Mouse (Mus musculus): ENCODE data around the gene U2af2. TPM values are rescaled to one million over a fixed set of nuclear protein-coding genes. Genes with fewer than 3 reads are reported as not detected.

Gene U2af2
- polyA plus RNA-seq, 2 experiments: 52.2 to 132 TPM

DNA sequence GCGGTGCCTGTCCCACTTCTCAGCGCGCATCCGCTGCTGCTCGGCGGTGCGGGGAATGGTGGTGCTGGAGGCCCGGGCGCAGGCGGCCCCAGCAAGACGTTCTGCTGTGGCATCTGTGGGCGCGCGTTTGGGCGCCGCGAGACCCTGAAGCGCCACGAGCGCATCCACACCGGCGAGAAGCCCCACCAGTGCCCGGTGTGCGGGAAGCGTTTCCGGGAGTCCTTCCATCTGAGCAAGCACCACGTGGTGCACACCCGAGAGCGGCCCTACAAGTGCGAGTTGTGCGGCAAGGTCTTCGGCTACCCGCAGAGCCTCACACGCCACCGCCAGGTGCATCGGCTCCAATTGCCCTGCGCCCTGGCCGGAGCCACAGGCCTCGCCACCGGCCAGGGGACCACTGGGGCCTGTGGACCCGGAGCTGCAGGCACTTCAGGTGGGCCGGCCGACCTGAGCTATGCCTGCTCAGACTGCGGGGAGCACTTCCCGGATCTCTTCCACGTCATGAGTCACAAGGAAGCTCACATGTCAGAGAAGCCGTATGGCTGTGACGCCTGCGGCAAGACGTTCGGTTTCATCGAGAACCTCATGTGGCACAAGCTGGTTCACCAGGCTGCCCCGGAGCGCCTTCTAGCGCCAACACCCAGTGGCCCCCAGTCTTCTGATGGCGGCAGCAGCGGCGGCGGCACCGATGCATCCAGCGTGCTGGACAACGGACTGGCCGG lies 31.2 kb upstream of the U2af2 start:
- 93% methylated on average over 63 of the region's 63 CpGs for WGBS (ENCODE audit: insufficient replicate concordance)
- no peak for TF ChIP-seq CTCF (IDR thresholded peaks at IDR 0.05; ENCODE audit: low read depth)
- ATAC-seq (ENCODE audit: insufficient read depth): no peak
- DNase-seq (ENCODE audit: low read depth in 3 of 3, low spot score in 3 of 3): no peak
- no peaks in the 10 kb centered on the region for H3K27me3 ChIP-seq (ENCODE audit: control insufficient read depth, insufficient read depth, low read length)
- H3K27ac ChIP-seq: no peak overlapping the region
- H3K4me1 ChIP-seq (replicated peaks; ENCODE audit: control insufficient read depth in 2 of 2, insufficient read depth in 2 of 2, low read length in 1 of 2): no peaks in the 10 kb centered on the region
- H3K36me3 ChIP-seq (replicated peaks; ENCODE audit: control insufficient read depth, insufficient read depth, low read depth): peaks cover 32% of the 10 kb centered on the region
- no peak overlapping the region for H3K4me2 ChIP-seq (ENCODE audit: low read depth)
- H3K4me3 ChIP-seq (ENCODE audit: insufficient read depth in 1 of 2, low read depth in 2 of 2, low read length in 2 of 2): no peak overlapping the region
- H3K9ac ChIP-seq (replicated peaks): no peak overlapping the region
- H3K9me3 ChIP-seq (ENCODE audit: control insufficient read depth, low read length): peaks cover 20% of the 10 kb centered on the region

GRCm38 (mm10) chr7:5031496-5031895 lies 30.4 kb upstream of the U2af2 start:
- Histone ChIP-seq H3K36me3 (replicated peaks; ENCODE audit: control insufficient read depth, insufficient read depth, low read depth) (peaks cover 32% of the 10 kb centered on the region), H3K4me3 (ENCODE audit: insufficient read depth in 1 of 2, low read depth in 2 of 2, low read length in 2 of 2) (no peak overlapping the region), H3K27me3 (ENCODE audit: control insufficient read depth, insufficient read depth, low read length) (no peaks in the 10 kb centered on the region), H3K4me1 (replicated peaks; ENCODE audit: control insufficient read depth in 2 of 2, insufficient read depth in 2 of 2, low read length in 1 of 2) (no peaks in the 10 kb centered on the region), H3K27ac (no peak overlapping the region), H3K9me3 (ENCODE audit: control insufficient read depth, low read length) (peaks cover 20% of the 10 kb centered on the region), H3K4me2 (ENCODE audit: low read depth) (no peak overlapping the region), H3K9ac (replicated peaks) (no peak overlapping the region)
- no peak for ATAC-seq (ENCODE audit: insufficient read depth)
- 91% methylated on average over 46 of the region's 46 CpGs for WGBS (ENCODE audit: insufficient replicate concordance)
- no peak for DNase-seq (ENCODE audit: low read depth in 3 of 3, low spot score in 3 of 3)
- TF ChIP-seq EP300 (IDR thresholded peaks at IDR 0.05; ENCODE audit: low read depth): no peak
- TF ChIP-seq CTCF (IDR thresholded peaks at IDR 0.05; ENCODE audit: low read depth): no peak

GRCm38 (mm10) chr7:5033818-5034217 lies 28.1 kb upstream of the U2af2 start, which contains the start of gene 4632433K11Rik:
Gene 4632433K11Rik, plus strand, starts transcription at chr7:5034118.
- no peak within 1 kb of the TSS for H3K4me3 ChIP-seq (ENCODE audit: insufficient read depth in 1 of 2, low read depth in 2 of 2, low read length in 2 of 2)
- peaks cover 6 to 11% of the 10 kb centered on the region in 2 experiments for H3K4me1 ChIP-seq (replicated peaks; ENCODE audit: control insufficient read depth in 2 of 2, insufficient read depth in 2 of 2, low read length in 1 of 2)
- no peak within 1 kb of the TSS for H3K4me2 ChIP-seq (ENCODE audit: low read depth)
- H3K36me3 ChIP-seq (replicated peaks; ENCODE audit: control insufficient read depth, insufficient read depth, low read depth): peaks cover 32% of the 10 kb centered on the region
- H3K9ac ChIP-seq (replicated peaks): no peak within 1 kb of the TSS
- TF ChIP-seq CTCF (IDR thresholded peaks at IDR 0.05; ENCODE audit: low read depth): no peak
- TF ChIP-seq EP300 (IDR thresholded peaks at IDR 0.05; ENCODE audit: low read depth): no peak
- 64% methylated on average over 3 of the region's 3 CpGs for WGBS (ENCODE audit: insufficient replicate concordance)
- DNase-seq (ENCODE audit: low read depth in 3 of 3, low spot score in 3 of 3) (no peak), ATAC-seq (ENCODE audit: insufficient read depth) (no peak)
- H3K27me3 ChIP-seq (ENCODE audit: control insufficient read depth, insufficient read depth, low read length): no peaks in the 10 kb centered on the region
- H3K27ac ChIP-seq: no peak within 1 kb of the TSS
- H3K9me3 ChIP-seq (ENCODE audit: control insufficient read depth, low read length): peaks cover 20% of the 10 kb centered on the region

DNA sequence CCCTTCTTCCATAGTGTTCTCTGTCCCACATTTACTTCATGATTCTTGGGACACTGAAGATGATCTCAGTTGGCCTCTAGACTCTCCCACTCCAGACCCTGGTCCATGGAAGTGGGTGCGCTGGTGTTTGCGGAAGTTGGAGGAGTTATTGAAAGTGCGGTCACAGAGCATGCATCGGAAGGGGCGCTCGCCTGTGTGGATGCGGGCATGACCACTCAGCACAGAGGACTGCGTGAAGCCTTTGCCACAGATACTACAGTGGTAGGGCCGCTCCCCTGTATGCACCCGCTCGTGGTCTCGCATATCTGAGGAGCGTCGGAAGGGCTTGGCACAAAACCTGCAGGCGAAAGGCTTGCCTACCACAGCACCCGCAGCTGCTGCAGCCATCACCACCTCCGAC lies 26.3 kb upstream of the U2af2 start:
- Histone ChIP-seq H3K9me3 (ENCODE audit: control insufficient read depth, low read length) (peaks cover 10% of the 10 kb centered on the region), H3K36me3 (replicated peaks; ENCODE audit: control insufficient read depth, insufficient read depth, low read depth) (peaks cover 17% of the 10 kb centered on the region), H3K4me1 (replicated peaks; ENCODE audit: control insufficient read depth in 2 of 2, insufficient read depth in 2 of 2, low read length in 1 of 2) (peaks cover 9 to 17% of the 10 kb centered on the region in 2 experiments), H3K4me3 (ENCODE audit: insufficient read depth in 1 of 2, low read depth in 2 of 2, low read length in 2 of 2) (no peak overlapping the region), H3K27me3 (ENCODE audit: control insufficient read depth, insufficient read depth, low read length) (no peaks in the 10 kb centered on the region), H3K4me2 (ENCODE audit: low read depth) (no peak overlapping the region), H3K9ac (replicated peaks) (no peak overlapping the region), H3K27ac (no peak overlapping the region)
- no peak for ATAC-seq (ENCODE audit: insufficient read depth)
- WGBS (ENCODE audit: insufficient replicate concordance): 91% methylated on average over 17 of the region's 17 CpGs
- no peak for TF ChIP-seq EP300 (IDR thresholded peaks at IDR 0.05; ENCODE audit: low read depth)
- TF ChIP-seq CTCF (IDR thresholded peaks at IDR 0.05; ENCODE audit: low read depth): no peak
- no peak for DNase-seq (ENCODE audit: low read depth in 3 of 3, low spot score in 3 of 3)

DNA sequence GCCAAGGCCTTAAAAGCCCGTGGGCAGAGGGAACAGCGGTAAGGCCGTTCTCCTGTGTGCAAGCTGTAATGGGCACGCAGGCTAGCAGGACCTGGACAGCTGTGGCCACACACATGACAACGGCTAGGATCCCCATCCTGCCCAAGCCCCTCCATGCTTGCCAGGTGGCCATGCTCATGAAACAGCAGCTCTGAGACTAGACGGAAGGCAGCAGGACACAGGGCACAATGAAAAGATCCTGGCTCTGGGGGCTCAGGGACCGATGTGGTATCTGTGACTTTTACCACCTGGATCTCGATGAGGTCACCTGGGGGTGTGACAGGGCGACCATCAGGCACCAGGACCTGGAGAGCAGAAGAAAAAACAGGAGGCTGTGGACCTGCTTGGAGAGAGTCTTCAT lies 25.8 kb upstream of the U2af2 start:
- TF ChIP-seq EP300 (IDR thresholded peaks at IDR 0.05; ENCODE audit: low read depth) (no peak), CTCF (IDR thresholded peaks at IDR 0.05; ENCODE audit: low read depth) (no peak)
- Histone ChIP-seq H3K4me2 (ENCODE audit: low read depth) (no peak overlapping the region), H3K27ac (no peak overlapping the region), H3K4me3 (ENCODE audit: insufficient read depth in 1 of 2, low read depth in 2 of 2, low read length in 2 of 2) (no peak overlapping the region), H3K27me3 (ENCODE audit: control insufficient read depth, insufficient read depth, low read length) (no peaks in the 10 kb centered on the region), H3K4me1 (replicated peaks; ENCODE audit: control insufficient read depth in 2 of 2, insufficient read depth in 2 of 2, low read length in 1 of 2) (peaks cover 9 to 17% of the 10 kb centered on the region in 2 experiments), H3K9ac (replicated peaks) (no peak overlapping the region), H3K36me3 (replicated peaks; ENCODE audit: control insufficient read depth, insufficient read depth, low read depth) (peaks cover 12% of the 10 kb centered on the region), H3K9me3 (ENCODE audit: control insufficient read depth, low read length) (peaks cover 5% of the 10 kb centered on the region)
- 76% methylated on average over 9 of the region's 9 CpGs for WGBS (ENCODE audit: insufficient replicate concordance)
- no peak for ATAC-seq (ENCODE audit: insufficient read depth)
- DNase-seq (ENCODE audit: low read depth in 3 of 3, low spot score in 3 of 3): no peak

All from liver, embryonic 14.5 days (tissue).